Mouse (Mus musculus) right cerebral cortex, adult 2 months (tissue): ENCODE measurements around the gene Snap47.
"Not testable (repeated sequence)": the region's sequence is repeated elsewhere in the genome, so short reads cannot be mapped to it uniquely, and the experiment has no call there.

ENCODE experiments used
- DNase-seq, 2 experiments: peaks; one replicate each; pipeline ENCODE4 v3.0.0; 2021 to 2022; ENCODE audit warnings: low spot score in 2 of 2

Gene Snap47

DNA sequence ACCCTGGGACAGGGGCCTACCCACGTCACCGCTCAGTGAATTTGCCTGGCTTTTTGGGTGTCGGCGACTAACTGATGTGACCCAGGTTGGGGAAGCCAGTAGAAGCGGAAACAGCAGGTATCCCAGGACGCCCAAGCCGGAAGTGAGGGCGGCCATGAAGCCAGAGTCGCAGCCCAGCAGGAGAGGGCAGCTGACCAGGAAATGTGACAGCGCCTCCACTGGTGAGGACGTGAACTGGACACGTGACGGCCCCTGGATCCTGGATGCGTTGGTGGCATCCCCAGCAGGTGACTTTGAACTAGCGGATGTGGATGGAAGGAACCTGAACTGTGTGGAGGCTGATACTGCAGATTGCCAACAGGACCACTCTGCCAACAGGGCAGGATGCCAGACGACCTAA is 75.5 kb downstream of the Snap47 start, which contains the start of gene Prss38:
Prss38 (minus strand) TSS at position 183 of the 400 bp plus-strand sequence.
- DNase-seq: no peak

DNA sequence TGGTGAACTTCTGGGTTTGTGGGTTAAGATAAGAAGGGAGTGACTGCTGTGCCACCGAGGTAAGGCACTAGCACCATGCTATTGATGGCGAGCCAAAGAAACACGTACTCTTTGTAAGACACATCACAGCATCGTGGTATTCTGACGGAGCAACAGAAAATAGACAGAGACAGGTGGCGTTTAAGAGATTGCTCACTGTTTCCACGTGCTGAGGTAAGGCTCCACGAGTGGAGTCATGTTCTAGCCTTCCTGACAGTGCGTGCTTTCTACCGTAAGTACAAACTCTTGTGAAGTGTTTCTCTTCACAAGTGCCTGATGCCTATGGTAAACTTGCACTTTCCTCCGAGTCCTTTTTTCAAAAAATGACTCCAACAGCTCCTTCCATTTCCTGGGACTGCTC is 81.1 kb downstream of the Snap47 start:
- DNase-seq: no peak

- DNase-seq: not testable (repeated sequence)
Observed at GRCm38 (mm10) chr11:59367955-59368354, 83.0 kb downstream of the Snap47 start.

- no peak for DNase-seq
Observed at GRCm38 (mm10) chr11:59366633-59367032, 84.4 kb downstream of the Snap47 start.

DNA sequence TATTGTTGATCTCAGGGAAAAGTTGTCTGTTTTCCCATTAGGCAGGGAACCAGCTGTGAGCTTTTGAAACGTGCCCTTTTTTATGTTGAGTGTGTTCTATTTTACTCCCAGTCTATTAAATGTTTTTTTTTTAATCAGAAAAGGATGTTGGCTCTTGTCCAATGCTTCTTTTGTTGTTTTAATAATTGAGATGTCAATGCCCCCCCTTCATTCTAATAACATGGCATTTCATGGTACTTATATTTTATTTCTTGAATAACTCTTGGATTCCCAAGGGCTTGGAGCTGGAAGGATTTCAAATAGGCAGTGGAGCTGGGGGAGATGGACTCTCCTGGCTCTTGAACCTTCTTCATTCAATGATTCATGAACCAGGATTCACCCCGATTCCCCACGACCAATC is 85.0 kb downstream of the Snap47 start:
- DNase-seq: no peak

DNA sequence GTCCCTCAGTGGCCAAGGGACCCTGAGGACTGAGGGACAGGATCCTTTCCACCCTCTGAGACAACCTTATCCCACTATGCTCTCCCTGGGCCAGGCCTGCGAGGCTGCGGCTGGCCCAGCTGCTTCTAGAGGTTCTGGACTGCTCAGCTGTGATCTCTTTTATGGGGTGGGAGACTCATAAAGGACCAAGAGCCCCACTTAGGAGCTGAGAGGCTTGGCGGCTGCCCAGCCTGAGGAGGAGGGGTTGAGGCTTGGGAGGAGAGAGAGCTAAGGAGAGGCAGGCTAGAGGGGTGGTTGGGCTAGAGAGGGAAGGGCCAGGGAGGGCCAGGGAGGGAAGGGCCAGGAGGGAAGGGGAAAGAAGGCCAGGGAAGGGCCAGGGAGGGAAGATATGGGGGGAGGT is 86.6 kb downstream of the Snap47 start:
- DNase-seq: no peak

DNA sequence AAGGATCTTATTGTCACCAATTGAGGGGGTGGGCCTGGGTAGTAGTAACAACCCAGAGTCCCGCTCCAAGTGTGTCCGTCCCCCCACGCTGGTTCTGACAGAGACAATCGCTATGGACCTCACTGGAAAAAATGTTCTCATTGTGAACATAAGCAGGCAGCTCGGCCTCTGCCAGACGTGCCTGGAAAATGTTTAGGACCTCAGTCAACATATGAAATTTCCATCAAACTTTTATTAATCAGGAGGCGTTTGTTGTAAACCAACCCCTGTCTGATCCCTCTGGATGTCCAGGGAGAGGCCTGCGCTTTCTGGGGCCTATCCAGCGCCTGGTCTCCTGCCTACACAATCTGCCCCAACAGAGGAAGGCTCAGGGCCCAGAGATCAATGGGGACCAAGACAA is 87.0 kb downstream of the Snap47 start:
- DNase-seq: no peak

GRCm38 (mm10) chr11:59361291-59361690 is 89.7 kb downstream of the Snap47 start:
- no peak for DNase-seq
